Mouse (Mus musculus): ENCODE results near the gene Hist1h2bf.

The Hist1h2bf gene

DNA sequence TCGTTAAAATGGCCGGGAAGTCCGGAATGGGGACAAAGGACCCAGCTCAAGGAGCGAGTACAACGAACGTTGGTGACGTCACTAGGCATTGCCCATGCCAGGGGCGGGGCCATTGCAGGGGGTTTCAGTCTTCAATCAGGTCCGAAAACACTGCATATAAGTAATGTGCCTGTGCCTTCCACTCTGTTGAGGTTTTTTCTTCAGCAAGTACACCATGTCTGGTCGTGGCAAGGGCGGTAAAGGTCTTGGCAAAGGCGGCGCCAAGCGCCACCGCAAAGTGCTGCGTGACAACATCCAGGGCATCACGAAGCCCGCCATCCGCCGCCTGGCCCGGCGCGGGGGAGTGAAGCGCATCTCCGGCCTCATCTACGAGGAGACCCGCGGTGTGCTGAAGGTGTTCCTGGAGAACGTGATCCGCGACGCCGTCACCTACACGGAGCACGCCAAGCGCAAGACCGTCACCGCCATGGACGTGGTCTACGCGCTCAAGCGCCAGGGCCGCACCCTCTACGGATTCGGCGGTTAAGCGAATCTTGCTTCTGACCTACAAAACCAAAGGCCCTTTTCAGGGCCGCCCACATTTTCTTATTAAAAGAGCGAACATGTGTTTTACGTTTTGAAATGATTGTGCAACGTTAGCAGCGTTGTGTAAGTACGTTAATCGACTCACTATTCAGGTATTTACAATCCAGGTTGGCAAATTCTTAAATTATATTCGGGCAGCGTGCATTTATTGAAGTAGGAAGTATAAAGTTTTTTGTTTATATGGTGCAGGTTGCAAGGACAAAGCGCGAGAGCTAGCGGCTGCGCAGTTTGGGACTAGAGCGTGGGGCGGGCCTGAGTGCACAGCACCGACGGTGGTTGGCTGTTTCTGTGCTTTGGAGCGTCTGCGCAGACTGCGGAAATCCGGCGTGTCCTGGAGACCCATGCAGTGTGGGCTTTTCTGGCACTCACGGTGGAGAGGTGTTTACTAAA lies 42.8 kb downstream of the Hist1h2bf start, which contains the start of gene Hist1h4h:
Gene Hist1h4h (plus strand): TSS at position 150 of the 975 bp plus-strand sequence.
- in situ Hi-C loops (cut with MboI, MseI) = loop anchor here (5.0 kb wide), 1 partner anchor 1494 kb away; the partner anchor contains the start of genes Hist1h2ah and Hist1h2bk

DNA sequence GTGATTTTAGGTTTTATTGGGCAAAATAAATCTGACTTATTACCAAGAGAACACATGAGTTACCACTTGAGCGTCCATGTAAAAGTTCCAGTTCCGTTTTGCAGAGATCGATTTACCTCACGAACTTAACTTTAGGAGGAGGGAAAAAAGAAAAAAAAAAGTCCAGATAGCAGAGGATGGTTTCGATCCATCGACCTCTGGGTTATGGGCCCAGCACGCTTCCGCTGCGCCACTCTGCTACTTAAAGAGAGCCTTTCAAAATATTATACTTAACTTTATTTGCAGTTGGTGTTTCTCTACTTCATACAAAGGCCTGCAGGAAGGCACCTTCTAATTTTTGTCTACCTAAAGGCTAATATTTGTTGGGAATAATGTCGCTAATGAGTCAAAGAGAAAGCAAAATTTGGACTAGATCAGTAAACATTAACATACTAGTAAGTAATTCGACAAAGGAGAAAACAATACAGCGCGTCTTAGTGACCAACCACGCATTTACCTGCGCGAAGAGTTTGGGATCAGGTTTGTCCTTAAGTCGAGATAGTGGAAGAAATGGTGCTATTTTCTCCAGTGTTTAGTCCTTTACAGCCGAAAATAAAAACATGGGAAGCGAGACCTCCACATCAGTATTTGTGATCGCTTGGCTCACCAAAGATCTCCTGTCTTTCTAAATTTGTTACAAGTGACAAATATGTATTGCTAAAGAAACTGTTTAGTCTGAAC lies 43.7 kb downstream of the Hist1h2bf start:
- in situ Hi-C loops (cut with MboI, MseI) = loop anchor here (5.0 kb wide), 1 partner anchor 1493 kb away; the partner anchor contains the start of genes Hist1h2ah and Hist1h2bk

DNA sequence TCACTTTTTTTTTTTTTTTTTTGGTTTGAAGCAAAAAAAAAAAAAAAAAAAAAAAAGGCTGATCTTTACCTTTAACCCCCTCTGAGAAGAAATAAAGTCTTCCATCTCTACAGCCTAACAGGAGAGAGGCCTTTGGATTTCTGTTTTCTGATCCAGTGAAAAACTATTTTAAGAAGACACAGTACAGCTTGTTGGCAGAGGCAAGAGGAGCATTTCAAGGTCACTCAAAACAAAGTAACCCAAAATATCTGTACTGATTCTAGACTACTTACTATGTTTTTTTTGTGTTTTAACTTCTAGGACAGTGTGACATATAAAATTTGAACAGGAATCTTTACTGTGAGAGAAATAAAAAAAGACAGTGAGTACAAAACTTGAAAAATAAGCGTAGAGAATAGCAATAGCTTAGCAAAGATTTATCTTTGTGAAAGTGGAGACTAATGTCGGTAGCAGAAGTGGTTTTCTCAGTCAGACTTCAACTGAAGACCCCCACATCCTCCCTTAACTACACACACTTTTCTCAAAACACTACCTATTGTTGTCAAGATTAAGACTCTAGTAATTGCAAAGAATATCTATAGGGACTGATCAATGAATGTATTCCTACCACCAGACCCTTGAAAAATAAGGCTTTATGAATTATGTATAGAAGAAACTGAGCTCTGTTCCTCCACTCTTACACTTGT lies 44.4 kb downstream of the Hist1h2bf start:
- in situ Hi-C loops (cut with MboI, MseI) = loop anchor here (5.0 kb wide), 1 partner anchor 1492 kb away; the partner anchor contains the start of genes Hist1h2ah and Hist1h2bk

DNA sequence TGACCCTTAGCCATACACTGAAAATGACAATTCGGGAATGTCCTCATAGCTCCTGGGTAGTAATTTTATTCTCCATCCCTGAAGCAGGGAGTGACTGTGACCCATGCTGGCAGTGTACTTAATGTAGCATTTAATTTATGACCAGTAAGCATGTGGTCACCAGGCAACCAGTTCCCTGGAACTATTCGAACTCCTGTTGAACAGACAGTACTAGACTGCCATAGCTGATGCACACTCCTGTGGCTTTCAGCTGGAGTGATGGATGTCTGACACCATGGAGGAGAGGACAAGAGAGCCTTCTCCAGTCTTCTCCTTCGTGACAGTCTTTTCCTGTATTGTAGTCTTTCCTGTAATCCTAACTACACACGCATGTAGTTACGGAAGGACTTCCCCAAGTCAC lies 45.0 kb downstream of the Hist1h2bf start:
- in situ Hi-C loops (cut with MboI, MseI) = no loop called here

DNA sequence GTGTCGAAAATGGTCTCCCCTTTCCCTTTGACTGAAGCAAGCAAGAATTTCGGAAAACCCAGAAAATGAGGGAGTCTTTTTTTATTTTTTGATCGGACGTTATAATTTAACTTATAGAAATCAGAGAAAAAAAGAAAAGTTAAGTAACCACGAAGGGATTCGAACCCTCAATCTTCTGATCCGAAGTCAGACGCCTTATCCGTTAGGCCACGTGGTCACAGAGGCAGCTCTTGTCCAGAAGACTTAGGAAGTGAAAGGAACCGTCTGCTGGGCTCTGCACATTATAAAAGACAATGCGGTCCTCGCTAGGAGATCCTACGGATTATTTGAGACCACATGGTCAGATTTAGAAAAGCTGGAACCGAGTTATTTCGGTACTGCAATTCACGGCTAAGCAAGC lies 47.7 kb downstream of the Hist1h2bf start:
- in situ Hi-C loops (cut with MboI, MseI) = no loop called here

DNA sequence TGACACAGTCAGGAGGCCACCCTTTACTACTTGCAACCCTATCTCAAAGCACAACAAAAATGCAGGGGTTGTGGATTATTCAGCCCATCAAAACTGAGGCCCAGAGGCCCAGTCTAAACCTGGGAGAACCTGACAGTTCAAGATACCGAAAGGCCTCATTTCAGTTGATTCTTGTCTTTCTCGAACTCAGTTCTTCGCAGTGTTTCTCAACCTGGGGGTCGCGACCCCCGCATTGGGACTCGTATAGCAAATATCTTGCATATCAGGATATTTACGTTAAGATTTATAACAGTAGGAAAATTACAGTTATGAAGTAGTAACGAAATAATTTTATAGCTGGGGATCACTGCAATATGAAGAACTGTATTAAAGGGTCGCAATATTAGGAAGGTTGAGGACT lies 48.1 kb downstream of the Hist1h2bf start:
- in situ Hi-C loops (cut with MboI, MseI) = no loop called here

DNA sequence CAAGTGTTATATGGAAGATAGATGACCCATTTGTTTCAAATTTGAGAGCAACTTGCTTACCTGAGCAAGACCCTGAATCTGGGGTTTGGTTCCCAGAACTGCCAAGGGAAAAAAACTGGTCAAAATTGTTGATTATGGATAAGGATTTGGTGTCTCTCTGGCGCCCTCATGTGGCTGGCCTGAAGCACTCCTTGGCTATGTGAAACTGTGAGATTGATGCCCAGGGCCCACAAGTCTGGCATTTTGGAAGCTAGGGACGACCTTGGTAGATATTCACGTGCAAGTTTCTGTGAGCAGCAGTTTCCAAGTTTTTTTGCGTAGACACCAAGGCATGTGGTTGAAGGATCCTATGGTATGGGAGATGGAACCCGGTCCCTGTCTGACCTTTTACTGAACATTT lies 49.3 kb downstream of the Hist1h2bf start:
- in situ Hi-C loops (cut with MboI, MseI) = loop anchor here (5.0 kb wide), 2 partner anchors 77 to 217 kb away; no protein-coding TSS in a partner anchor

DNA sequence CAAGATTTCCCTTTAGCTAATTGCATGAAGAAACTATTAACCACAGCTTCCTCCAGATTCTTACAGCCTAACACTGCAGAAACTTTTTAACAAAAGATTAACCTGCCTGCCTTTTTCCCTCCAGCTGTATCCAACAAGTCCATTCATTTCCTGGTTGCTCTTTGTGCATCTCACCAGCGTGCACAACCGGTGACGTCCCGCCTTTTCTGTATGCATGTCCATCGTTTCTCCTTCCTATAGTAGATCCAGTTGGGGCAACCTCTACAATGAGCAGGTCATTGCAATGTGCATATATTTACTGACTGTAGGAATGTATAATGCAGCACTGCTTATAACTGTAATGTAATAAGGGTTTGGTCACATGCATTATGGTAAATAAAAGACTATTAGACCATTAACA lies 50.0 kb downstream of the Hist1h2bf start:
- in situ Hi-C loops (cut with MboI, MseI) = loop anchor here (5.0 kb wide), 2 partner anchors 77 to 217 kb away; no protein-coding TSS in a partner anchor
